Mouse (Mus musculus) bone marrow macrophage, adult 2 months (primary cell): ENCODE results near the gene Krt83. TPM values are rescaled to one million over a fixed set of nuclear protein-coding genes. Genes with fewer than 3 reads are reported as not detected.
A peak's percentile ranks its signal among the peaks of the same experiment; 100 is the strongest.

Experiments used
- H3K27ac ChIP-seq: 2 replicates; pipeline ENCODE4 v1.5.1; 2012; ENCODE audit warnings: low read depth, low read length; ENCODE audit not compliant: insufficient read depth
- H3K4me1 ChIP-seq: 2 replicates; pipeline ENCODE4 v1.6.1; 2012; ENCODE audit warnings: low read length; ENCODE audit not compliant: control insufficient read depth, insufficient read depth
- H3K4me3 ChIP-seq: 2 replicates; pipeline ENCODE4 v1.5.1; 2012; ENCODE audit warnings: mild to moderate bottlenecking, low read length, moderate library complexity; ENCODE audit not compliant: insufficient read depth
- CTCF ChIP-seq: IDR thresholded peaks from 2 replicates; pipeline ENCODE4 v1.5.1; 2012; ENCODE audit warnings: low read depth, mild to moderate bottlenecking, low read length, moderate library complexity
- POLR2A ChIP-seq: IDR thresholded peaks from 2 replicates; pipeline ENCODE4 v1.6.1; 2012; ENCODE audit warnings: mild to moderate bottlenecking, low read depth, low read length, borderline replicate concordance
- polyA plus RNA-seq: library from polyadenylated mRNA; stranded (reverse); fragments of >200 nt; gene quantifications from 2 replicates; pipeline ENCODE4 v1.2.4, GENCODE M21; 2012; ENCODE audit not compliant: missing spikeins, insufficient read depth, insufficient read length

The Krt83 gene
- polyA plus RNA-seq, 1 experiment: not detected

DNA sequence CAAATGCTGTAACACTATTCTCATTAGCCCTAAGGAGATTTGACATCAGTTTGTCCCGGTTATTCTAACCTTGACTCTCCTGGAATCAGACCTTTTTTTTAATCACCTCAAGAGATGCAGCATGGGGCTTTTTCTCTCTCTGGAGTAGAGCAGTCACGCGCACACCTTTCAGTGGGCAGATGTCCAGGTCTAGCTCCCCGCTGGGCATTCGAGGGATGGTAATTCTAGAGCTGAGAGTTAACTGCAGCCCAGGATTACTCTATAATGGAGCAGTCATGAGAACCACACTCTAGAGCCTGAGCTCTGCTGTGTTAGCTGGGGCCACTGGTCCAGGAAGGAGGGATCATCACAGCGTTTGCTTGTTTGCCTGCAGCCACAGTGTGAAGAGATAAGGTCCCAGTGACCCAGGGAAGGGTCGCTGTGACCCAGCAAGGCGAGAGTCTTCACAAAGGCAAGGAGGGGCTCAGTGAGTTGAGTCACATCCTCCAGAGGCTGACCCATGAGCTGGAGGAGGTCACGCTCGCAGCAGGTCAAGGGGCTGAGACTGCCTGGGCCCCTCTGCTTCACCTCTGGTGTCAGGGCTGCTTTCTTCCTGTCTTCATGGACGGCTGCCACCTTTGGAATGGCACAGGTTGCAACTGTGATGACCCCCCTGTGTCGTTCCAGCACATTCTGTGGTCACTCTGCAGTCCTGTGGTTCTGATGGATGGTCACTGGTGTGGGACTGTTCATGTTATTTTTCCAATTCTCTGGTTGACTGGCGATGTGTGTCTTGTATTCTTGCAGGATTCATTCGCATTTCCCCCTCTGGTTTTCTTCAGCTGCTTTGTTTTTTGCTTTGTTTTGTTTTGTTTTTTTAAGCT, 15.8 kb upstream of the Krt83 start:
- no peak for TF ChIP-seq CTCF
- TF ChIP-seq POLR2A: no peak
- Histone ChIP-seq H3K4me1 (peaks cover 13% of the 10 kb centered on the region), H3K4me3 (no peak overlapping the region), H3K27ac (no peak overlapping the region)

DNA sequence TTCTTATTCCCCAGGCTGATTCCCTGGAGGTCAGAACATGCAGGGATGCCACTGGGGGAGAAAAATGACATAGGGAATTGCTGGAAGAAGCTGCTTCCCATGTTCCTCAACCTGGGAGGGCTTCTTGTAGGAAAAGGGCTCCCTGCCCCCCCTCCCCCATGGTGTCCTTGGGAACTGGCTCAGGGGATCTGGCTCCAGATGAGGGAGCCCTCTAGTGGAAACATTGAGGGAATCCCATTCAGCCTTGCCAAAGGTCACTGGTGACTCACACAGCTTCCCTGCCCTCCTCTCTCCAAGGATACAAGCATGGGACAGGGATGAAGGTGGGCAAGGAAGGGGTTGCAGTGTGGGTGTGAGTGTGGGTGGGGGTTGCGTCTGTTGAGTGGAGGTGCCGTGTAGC, 5.9 kb upstream of the Krt83 start:
- no peak for TF ChIP-seq POLR2A
- peak; percentile 60; the same call in 1 of the 2 replicates for TF ChIP-seq CTCF
- H3K4me1 ChIP-seq: no peaks in the 10 kb centered on the region
- no peak overlapping the region for H3K4me3 ChIP-seq
- H3K27ac ChIP-seq: no peak overlapping the region

DNA sequence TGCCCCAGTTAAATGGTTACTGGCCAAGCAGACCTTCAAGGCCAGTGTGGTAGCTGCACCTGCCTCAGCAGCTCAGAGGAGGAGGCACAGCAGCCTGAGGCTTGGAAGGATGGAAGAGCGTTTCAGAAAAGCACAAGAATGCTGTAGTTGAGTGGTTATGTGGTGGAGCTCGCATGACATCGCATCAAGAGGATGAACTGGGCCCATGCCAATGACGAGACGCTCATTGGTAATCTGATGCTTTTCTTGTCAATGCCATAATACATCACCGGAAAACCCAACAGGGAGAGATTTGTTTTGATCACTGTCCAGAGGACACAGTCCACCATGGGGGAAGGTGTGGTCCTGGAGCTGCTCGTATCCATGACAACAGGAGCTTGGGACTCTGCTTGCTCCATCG, 4.0 kb upstream of the Krt83 start:
- Histone ChIP-seq H3K27ac (no peak overlapping the region), H3K4me3 (no peak overlapping the region), H3K4me1 (no peaks in the 10 kb centered on the region)
- TF ChIP-seq CTCF (no peak), POLR2A (no peak)

DNA sequence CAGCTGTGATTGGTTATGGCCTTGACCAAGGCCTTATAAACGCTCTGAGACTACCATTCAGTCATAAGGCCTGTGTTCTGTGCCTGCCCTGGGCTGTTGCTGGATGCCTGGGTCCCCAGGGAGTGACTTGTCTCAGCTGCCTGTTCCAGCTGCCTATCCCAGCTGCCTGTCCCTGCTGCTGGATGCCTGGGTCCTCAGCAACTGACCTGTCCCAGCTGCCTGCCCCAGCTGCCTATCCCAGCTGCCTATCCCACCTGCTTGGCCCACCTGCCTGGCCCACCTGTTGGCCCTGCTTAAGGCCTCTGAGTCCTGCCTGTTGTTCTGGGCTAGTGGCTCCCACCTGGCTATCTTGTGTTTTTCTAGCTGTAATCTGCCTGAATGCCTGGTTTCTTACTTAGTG, 2.9 kb upstream of the Krt83 start:
- no peak overlapping the region for H3K27ac ChIP-seq
- H3K4me1 ChIP-seq: no peaks in the 10 kb centered on the region
- TF ChIP-seq POLR2A (no peak), CTCF (no peak)
- no peak overlapping the region for H3K4me3 ChIP-seq

DNA sequence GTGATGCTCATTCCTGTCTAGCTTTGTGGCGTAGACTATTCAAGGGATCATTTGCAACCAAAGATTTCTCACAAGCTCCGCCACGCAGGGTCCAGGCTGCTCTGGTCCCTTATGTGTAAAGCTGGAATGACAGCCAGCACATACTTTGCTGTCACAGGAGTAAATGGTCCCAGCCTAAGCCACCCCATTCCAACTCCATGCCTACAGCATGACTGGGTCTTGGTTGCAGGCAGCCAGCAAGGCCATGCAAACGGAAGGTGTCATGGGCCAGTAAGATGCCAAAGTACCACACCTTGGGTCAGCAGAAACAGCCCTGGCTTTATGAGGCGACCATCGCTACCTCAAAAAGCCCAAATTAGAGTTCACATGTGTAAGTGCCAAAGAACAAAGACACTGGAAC, 2.4 kb upstream of the Krt83 start:
- H3K27ac ChIP-seq: no peak overlapping the region
- TF ChIP-seq POLR2A: no peak
- no peak overlapping the region for H3K4me3 ChIP-seq
- H3K4me1 ChIP-seq: no peaks in the 10 kb centered on the region

DNA sequence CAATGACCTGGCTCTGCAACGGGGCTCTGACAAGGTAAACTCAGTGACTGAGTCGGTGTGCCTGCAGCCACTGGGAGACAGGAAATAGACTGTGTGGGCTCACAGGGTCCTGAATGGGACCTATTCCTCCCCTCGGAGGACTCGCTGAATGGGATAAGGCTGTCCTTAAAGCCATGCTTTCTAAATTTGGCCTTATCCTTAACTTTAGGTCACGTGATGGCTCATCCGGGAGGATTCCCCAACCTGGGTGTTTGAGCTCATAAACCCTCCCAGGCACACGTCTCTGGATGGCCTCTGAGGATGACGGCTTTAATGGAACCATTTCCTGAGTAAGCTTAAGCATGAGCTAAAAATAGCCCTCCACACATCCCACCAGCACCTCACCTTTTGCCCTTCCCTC, 1.4 kb upstream of the Krt83 start:
- no peak for TF ChIP-seq CTCF
- no peak for TF ChIP-seq POLR2A
- H3K27ac ChIP-seq: no peak overlapping the region
- no peaks in the 10 kb centered on the region for H3K4me1 ChIP-seq

DNA sequence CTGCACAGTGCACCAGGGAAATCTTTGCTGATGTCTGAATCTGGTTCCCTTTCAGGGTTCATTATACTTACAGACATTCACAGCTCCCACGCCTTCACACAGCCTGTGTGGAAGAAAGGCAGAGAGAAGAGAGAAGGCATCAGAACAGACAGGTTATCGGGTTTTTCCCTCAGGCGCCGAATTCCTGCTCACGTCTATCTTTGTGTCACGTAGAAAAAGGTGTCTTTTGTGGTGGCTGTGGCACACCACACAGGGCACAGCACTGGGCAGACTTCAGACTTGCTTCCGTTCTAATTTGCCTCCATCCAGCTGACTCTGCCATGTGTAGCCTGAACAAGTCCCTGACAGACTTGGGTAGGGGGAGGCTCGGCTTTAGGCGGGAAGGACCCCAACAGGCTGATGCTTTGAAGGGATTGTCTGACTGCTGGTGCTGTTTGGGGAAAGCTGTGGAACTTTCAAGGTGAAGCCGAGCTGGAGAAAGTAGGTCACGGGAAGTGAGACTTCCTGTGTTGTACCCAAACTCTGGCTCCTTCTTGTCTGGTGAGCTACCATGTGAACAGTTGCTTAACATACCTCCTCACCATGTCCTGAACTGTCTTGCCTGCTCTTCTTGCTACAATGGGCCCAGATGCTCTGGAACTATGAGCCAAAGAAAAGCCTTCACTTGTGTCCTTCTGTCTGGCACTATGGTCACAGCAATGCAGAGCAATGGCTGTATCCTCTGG, 5.2 kb downstream of the Krt83 start:
- Histone ChIP-seq H3K27ac (no peak overlapping the region), H3K4me1 (no peaks in the 10 kb centered on the region; the same call in 1 of the 2 replicates), H3K4me3 (no peak overlapping the region)
- TF ChIP-seq POLR2A (no peak), CTCF (no peak)

More for the DNA sequence above, 1.4 kb upstream of the Krt83 start:
- H3K4me3 ChIP-seq: no peak overlapping the region

DNA sequence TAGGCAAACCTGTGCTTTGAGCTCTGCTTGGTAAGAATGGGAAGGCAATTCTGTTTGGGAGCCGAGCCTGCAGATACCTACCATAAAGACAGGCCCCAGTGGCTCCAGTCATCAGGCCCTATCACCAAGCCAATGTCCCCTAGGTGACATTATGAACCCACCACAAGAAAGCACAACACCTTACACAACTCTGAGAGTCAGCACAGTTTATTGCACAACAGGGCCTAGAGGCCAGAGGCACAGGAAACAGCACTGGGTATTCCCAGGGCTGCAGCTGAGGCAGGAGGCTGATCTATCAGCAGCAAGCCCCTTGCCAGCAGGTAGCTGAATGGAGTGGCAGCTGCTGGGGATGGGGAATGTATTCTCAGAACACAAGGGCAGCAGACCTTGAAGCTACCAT, 6.4 kb downstream of the Krt83 start:
- Histone ChIP-seq H3K4me3 (no peak overlapping the region), H3K4me1 (no peaks in the 10 kb centered on the region; the same call in 1 of the 2 replicates), H3K27ac (no peak overlapping the region)
- TF ChIP-seq POLR2A: no peak
- no peak for TF ChIP-seq CTCF

DNA sequence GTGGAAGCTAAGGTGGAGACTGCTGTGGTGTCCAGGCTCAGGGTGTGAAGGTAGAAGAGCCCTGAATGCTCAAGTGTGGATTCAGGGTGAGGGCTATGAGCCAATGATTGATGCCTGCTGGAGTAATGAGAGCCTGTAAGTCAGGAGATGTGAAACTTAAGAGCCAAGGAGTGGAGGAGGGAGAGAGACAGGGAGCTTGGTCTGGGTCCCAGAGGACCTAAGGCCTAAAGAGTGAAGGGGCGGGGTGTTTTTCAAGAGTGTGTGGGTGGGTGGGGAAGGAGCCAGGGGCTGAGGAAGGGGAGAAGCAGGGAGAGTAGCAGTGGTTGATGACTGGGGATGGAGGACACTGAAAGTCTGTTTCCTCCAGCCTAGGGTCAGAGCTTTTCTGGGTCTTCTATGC, 7.7 kb downstream of the Krt83 start:
- H3K27ac ChIP-seq: no peak overlapping the region
- no peaks in the 10 kb centered on the region; the same call in 1 of the 2 replicates for H3K4me1 ChIP-seq
- TF ChIP-seq POLR2A (no peak), CTCF (no peak)
- H3K4me3 ChIP-seq: no peak overlapping the region

DNA sequence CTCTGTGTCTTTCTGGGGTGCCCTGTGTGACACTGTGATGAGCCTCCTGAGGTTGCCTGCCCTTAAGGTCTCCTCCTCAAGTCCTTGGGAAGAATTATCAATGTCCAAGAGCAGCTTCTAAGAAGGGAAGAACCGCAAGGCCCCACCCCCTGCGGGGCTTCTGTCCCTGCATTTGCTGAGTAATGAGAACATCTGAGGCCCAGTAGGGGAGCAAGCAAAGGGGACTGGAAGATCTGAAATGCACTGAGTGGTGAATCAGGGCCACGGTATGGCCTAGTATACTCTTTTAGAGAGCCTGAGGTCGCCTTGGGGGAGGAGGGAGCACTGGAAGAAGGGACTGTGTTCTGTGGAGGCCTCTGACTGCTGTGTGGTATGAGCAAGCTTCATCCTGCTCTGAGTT, 9.3 kb downstream of the Krt83 start:
- no peak for TF ChIP-seq POLR2A
- no peak for TF ChIP-seq CTCF
- Histone ChIP-seq H3K4me1 (no peaks in the 10 kb centered on the region; the same call in 1 of the 2 replicates), H3K27ac (no peak overlapping the region), H3K4me3 (no peak overlapping the region)
